Mouse (Mus musculus) hematopoietic stem cell, adult 5-6 weeks (primary cell): ENCODE results near the gene Dpf3. TPM values are rescaled to one million over a fixed set of nuclear protein-coding genes. Genes with fewer than 3 reads are reported as not detected.

Source experiments
- ATAC-seq, 2 experiments: fragments of 125-278 bp in 1 of 2; replicated peaks in 1 of 2; 2 replicates each; pipeline ENCODE4 v1.8.0; 2016 to 2017; ENCODE audit warnings: inconsistent platforms in 2 of 2, mild to moderate bottlenecking in 2 of 2, moderate number of reproducible peaks in 2 of 2, low read depth in 1 of 2, moderate TSS enrichment in 1 of 2; ENCODE audit not compliant: low FRiP score in 2 of 2, poor library complexity in 2 of 2, severe bottlenecking in 2 of 2, insufficient read depth in 1 of 2, low TSS enrichment in 1 of 2
- total RNA-seq: library from RNA; stranded (forward); fragments of 172-1452, 232-1000 nt; gene quantifications from 2 replicates; pipeline ENCODE4 v1.2.3, GENCODE M21; 2017

Dpf3 gene
- total RNA-seq, 1 experiment from 2014 or later: 3.9 TPM

- no peak for ATAC-seq
Observed at GRCm38 (mm10) chr12:83169495-83170209, 317.9 kb downstream of the Dpf3 start.

- no peak for ATAC-seq
Observed at GRCm38 (mm10) chr12:83168310-83168709, 319.2 kb downstream of the Dpf3 start.

GRCm38 (mm10) chr12:83165058-83165457, 322.5 kb downstream of the Dpf3 start:
- no peak for ATAC-seq

Other genes with a start within 250 kb of the Dpf3 start
- gene Dcaf4, start 32.8 kb upstream of the Dpf3 start, total RNA-seq: 18.6 and 24.7 TPM in 2 replicates
- 22.4 and 27.8 TPM in 2 replicates for gene Zfyve1, start 109.5 kb upstream of the Dpf3 start, total RNA-seq
- 294 and 297 TPM in 2 replicates for gene Rbm25, start 143.5 kb upstream of the Dpf3 start, total RNA-seq
- gene Psen1, start 200.4 kb upstream of the Dpf3 start, total RNA-seq: 47.2 and 51.2 TPM in 2 replicates